Mouse (Mus musculus) left cerebral cortex, adult 2 months (tissue): ENCODE measurements at regions not wholly inside any gene's neighbourhood (a gene's known extent, or its start where the extent isn't known, plus 50 kb on each side); places are given as distances from the start of the nearest gene placed in this dataset.
"Not testable (repeated sequence)": the region's sequence is repeated elsewhere in the genome, so short reads cannot be mapped to it uniquely, and the experiment has no call there.

ENCODE experiments used
- DNase-seq, 2 experiments: peaks; one replicate each; pipeline ENCODE4 v3.0.0; 2021 to 2022; ENCODE audit warnings: low spot score in 2 of 2, mixed read lengths in 1 of 2; ENCODE audit errors: extremely low spot score in 1 of 2
- H3K27ac ChIP-seq: fragments of 200-600 bp; 2 replicates; pipeline ENCODE4 v1.8.1; 2022
- H3K4me3 ChIP-seq: fragments of 200-600 bp; 2 replicates; pipeline ENCODE4 v1.8.1; 2022
- CTCF ChIP-seq: fragments of 200-600 bp; IDR thresholded peaks from 2 replicates; pipeline ENCODE4 v1.8.1; 2022; ENCODE audit warnings: antibody characterized with exemption, mild to moderate bottlenecking, moderate library complexity
- intact Hi-C: fragments of 180-260 bp; cut with DNase I; formaldehyde crosslinking; loops from one replicate; pipeline ENCODE4 v1.15.1; 2025

GRCm38 (mm10) chr3:155662280-155662679 lies 569.0 kb downstream of the Lrriq3 start:
- Histone ChIP-seq H3K27ac (no peak overlapping the region), H3K4me3 (no peak overlapping the region)
- DNase-seq, result no peak
- intact Hi-C loops, result no loop called here
- no peak for TF ChIP-seq CTCF

DNA sequence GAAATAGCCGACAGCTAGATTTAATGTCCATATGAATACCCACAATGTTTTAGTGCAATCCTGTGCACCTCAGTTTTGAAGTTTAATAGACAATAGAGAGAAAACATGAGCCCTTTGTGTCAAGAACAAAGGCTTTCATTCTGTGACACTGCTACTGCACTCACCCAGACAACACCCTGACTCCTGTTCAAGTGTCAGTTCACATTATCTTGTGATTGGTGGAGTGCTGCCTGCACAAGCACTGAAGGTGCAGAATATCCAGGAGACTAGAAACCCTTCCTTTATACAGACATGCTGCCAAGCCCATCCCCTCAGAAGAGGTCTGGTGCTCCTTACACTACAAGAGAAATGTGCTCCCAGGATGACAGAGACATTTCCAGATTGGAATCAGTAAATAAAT lies 579.3 kb downstream of the Lrriq3 start:
- no peak overlapping the region for H3K4me3 ChIP-seq
- no peak overlapping the region for H3K27ac ChIP-seq
- no peak for DNase-seq
- TF ChIP-seq CTCF, result no peak
- intact Hi-C loops, result no loop called here

GRCm38 (mm10) chr3:155680200-155680599 lies 587.0 kb downstream of the Lrriq3 start:
- no peak for DNase-seq
- intact Hi-C loops, result no loop called here
- no peak for TF ChIP-seq CTCF
- no peak overlapping the region for H3K4me3 ChIP-seq
- H3K27ac ChIP-seq, result no peak overlapping the region

DNA sequence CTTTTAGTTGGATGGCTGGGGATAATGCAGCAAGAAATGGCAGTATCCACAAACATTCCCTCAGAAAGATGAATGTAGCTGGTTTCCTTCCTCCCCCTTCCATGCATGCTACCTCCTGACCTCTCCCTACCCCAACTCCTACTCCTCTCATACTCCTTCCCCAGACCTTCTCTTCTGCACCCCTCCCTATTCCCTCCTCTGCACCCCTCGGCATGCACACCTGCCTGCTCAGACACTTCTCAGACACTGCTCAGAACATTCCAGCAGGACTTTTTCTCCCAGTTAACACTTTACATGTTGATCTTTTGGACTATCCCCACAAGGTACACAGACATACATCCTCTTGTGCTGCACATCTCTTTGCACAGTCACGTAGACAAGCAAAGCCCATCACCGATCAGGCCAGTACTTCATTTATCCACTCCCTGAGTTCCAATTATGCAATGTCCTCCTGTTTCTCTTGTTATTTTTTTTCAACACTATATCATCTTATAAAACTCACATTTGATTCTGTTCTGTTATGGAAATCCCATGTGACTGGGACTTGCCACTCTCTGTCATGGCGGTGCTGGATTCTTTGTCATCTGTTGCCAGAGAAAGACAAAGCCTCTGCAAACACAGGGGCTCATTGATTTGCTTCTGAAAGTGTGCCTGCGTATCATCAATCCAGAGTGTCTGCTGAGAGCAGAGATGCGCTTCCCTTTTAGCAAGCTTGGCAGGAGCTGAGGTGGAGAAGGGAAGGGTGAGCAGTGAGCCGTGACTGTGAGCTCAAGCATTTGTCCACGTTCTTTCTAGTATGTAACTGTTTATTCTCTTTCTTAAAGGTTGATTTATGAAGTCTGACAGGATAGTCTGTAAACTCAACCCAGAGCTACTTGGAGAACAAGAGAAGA lies 589.9 kb downstream of the Lrriq3 start:
- no peak for DNase-seq
- TF ChIP-seq CTCF, result no peak
- no peak overlapping the region for H3K27ac ChIP-seq

DNA sequence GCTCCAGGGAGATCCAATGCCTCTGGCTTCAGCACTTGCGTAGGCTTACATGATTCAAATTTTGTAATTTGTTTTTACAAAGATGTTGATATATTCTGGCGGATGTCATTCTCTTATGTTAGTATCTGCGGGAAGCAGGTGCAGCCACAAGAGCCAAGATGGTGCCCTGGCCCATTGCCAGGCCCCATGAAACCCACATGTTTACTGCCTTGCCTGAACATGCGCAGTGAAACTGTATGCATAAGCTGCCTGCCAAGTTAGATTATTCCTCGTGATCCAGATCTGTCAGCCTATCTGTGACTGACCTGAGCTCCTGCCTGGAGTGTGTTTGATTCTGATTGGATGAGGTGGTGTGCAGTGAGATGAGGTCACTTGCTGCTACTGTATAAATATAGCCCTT lies 595.1 kb downstream of the Lrriq3 start:
- intact Hi-C loops, result no loop called here
- no peak overlapping the region for H3K4me3 ChIP-seq
- no peak for DNase-seq
- no peak for TF ChIP-seq CTCF
- H3K27ac ChIP-seq, result no peak overlapping the region

More for the DNA sequence above, 589.9 kb downstream of the Lrriq3 start:
- no peak overlapping the region for H3K4me3 ChIP-seq
- intact Hi-C loops, result no loop called here

GRCm38 (mm10) chr3:155723011-155723510 lies 629.8 kb downstream of the Lrriq3 start:
- intact Hi-C loops, result no loop called here
- H3K4me3 ChIP-seq, result no peak overlapping the region
- no peak for TF ChIP-seq CTCF
- H3K27ac ChIP-seq, result no peak overlapping the region
- no peak for DNase-seq

DNA sequence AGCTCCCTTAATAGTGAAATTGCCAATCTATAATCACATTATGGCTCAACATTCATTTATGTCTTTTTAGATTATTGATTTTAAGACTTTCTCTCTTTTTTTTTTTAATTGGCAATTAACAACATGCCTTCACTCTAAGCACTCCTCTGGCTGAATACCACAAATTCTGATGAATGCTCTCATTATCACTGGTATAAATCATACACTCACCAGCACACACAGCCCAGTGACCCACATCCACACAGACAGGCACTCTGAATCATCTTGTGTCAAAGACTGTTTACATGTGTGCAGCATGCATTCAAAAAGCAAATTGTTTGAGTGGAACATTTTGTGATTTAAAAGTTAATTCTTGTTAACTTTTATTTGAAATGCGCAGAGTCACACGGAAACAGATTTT lies 649.2 kb downstream of the Lrriq3 start:
- H3K27ac ChIP-seq, result no peak overlapping the region
- TF ChIP-seq CTCF, result no peak
- DNase-seq, result no peak
- intact Hi-C loops, result no loop called here
- no peak overlapping the region for H3K4me3 ChIP-seq

DNA sequence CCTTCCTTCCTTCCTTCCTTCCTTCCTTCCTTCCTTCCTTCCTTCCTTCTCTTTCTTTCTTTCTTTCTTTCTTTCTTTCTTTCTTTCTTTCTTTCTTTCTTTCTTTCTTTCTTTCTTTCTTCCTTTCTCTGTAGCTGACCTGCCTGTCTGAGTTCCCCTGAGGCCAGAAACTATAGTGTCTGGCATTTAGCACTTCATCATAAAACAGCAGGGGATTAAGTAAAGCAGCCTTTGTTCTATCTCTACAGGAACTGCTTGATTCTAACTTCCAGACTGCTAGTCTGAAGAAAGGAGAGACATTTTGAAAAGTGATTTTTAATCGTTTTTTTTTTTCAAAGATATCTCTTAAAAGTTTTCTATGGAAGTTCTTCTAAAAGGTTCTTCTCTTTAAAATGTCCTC lies 653.4 kb downstream of the Lrriq3 start:
- H3K27ac ChIP-seq, intact Hi-C loops, H3K4me3 ChIP-seq, DNase-seq: not testable (repeated sequence)

GRCm38 (mm10) chr3:155747511-155747910 lies 654.3 kb downstream of the Lrriq3 start:
- Histone ChIP-seq H3K4me3 (no peak overlapping the region), H3K27ac (no peak overlapping the region)
- DNase-seq, result no peak
- TF ChIP-seq CTCF, result no peak
- intact Hi-C loops, result no loop called here

DNA sequence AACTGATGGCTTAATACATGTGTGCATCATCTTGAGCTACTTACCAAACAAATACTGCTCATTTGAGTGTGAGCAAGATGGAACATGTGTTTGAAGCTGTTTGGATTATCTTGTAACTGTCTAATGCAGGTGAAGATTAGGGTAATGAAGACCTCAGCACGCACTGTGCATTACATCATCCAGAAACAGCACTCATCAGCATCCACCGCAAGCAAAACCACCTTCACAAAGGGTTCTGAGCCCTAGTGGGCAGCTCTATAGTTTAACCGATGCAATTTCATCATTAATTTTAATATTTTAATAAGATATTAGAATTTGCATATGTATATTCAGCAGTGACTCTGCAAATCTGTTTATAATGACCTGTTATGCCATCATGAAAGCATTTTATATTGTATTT lies 664.1 kb downstream of the Lrriq3 start:
- DNase-seq, result no peak
- intact Hi-C loops, result no loop called here
- TF ChIP-seq CTCF, result no peak
- H3K27ac ChIP-seq, result no peak overlapping the region
- no peak overlapping the region for H3K4me3 ChIP-seq

GRCm38 (mm10) chr3:155776019-155776418 lies 682.8 kb downstream of the Lrriq3 start:
- intact Hi-C loops, result no loop called here
- H3K4me3 ChIP-seq, result no peak overlapping the region
- H3K27ac ChIP-seq, result no peak overlapping the region
- DNase-seq, result no peak
- no peak for TF ChIP-seq CTCF

GRCm38 (mm10) chr3:155777025-155777424 lies 683.8 kb downstream of the Lrriq3 start:
- intact Hi-C loops, result no loop called here
- TF ChIP-seq CTCF, result no peak
- Histone ChIP-seq H3K27ac (no peak overlapping the region), H3K4me3 (no peak overlapping the region)
- no peak for DNase-seq

GRCm38 (mm10) chr3:155815693-155816092 lies 722.5 kb downstream of the Lrriq3 start:
- Histone ChIP-seq H3K27ac (no peak overlapping the region), H3K4me3 (no peak overlapping the region)
- TF ChIP-seq CTCF, result no peak
- intact Hi-C loops, result no loop called here
- no peak for DNase-seq
